Mouse (Mus musculus) MEL (cell line): ENCODE measurements around the gene Plxdc1. TPM values are rescaled to one million over a fixed set of nuclear protein-coding genes. Genes with fewer than 3 reads are reported as not detected.

ENCODE experiments used
- DNase-seq: peaks from one replicate; pipeline ENCODE4 v3.0.0; 2011; ENCODE audit warnings: low read depth, low spot score
- H3K27ac ChIP-seq: 2 replicates; pipeline ENCODE4 v1.5.1; 2012; ENCODE audit warnings: low read depth, mild to moderate bottlenecking, control low read depth, low read length, moderate library complexity; ENCODE audit not compliant: control insufficient read depth
- H3K27me3 ChIP-seq, 2 experiments: fragments of 150-350 bp in 1 of 2; sonication (generic) in 1 of 2; 2 replicates each; pipeline ENCODE4 v1.6.1; 2012; ENCODE audit warnings: low read length in 2 of 2, mild to moderate bottlenecking in 2 of 2, improper control_type of control experiment in 1 of 2, moderate library complexity in 1 of 2; ENCODE audit not compliant: insufficient read depth in 2 of 2, control insufficient read depth in 1 of 2
- H3K36me3 ChIP-seq, 2 experiments: 2 replicates each; pipeline ENCODE4 v1.6.1; 2012 to 2014; ENCODE audit warnings: low read length in 2 of 2, improper control_type of control experiment in 1 of 2, inconsistent platforms in 1 of 2, mild to moderate bottlenecking in 1 of 2; ENCODE audit not compliant: insufficient read depth in 2 of 2, control insufficient read depth in 1 of 2
- H3K4me1 ChIP-seq, 2 experiments: fragments of 150-350 bp in 1 of 2; sonication (generic) in 1 of 2; 2 replicates each; pipeline ENCODE4 v1.6.1; 2012; ENCODE audit warnings: low read length in 2 of 2, improper control_type of control experiment in 1 of 2, mild to moderate bottlenecking in 1 of 2; ENCODE audit not compliant: insufficient read depth in 2 of 2, control insufficient read depth in 1 of 2
- H3K4me3 ChIP-seq, 2 experiments: fragments of 150-350 bp in 1 of 2; sonication (generic) in 1 of 2; 2 replicates each; pipeline ENCODE4 v1.5.1; 2012; ENCODE audit warnings: low read depth in 2 of 2, low read length in 2 of 2, mild to moderate bottlenecking in 2 of 2, moderate library complexity in 2 of 2, control low read depth in 1 of 2, improper control_type of control experiment in 1 of 2; ENCODE audit not compliant: control insufficient read depth in 1 of 2, insufficient read depth in 1 of 2
- H3K79me2 ChIP-seq: 2 replicates; pipeline ENCODE4 v1.6.1; 2012; ENCODE audit warnings: mild to moderate bottlenecking, low read length, moderate library complexity; ENCODE audit not compliant: control insufficient read depth, poor library complexity, insufficient read depth
- H3K9ac ChIP-seq: 2 replicates; pipeline ENCODE4 v1.6.1; 2012; ENCODE audit warnings: low read depth, mild to moderate bottlenecking, control low read depth, low read length, moderate library complexity; ENCODE audit not compliant: control insufficient read depth, poor library complexity, severe bottlenecking
- H3K9me3 ChIP-seq: fragments of 150-350 bp; sonication (generic); replicated peaks from 2 replicates; pipeline ENCODE4 v1.6.1; 2012; ENCODE audit warnings: mild to moderate bottlenecking, low read length, improper control_type of control experiment, moderate library complexity; ENCODE audit not compliant: insufficient read depth
- CHD2 ChIP-seq: IDR thresholded peaks from 2 replicates; pipeline ENCODE4 v1.6.1; 2011; ENCODE audit warnings: low read length, improper control_type of control experiment
- ETS1 ChIP-seq: IDR thresholded peaks from 2 replicates; pipeline ENCODE4 v1.6.1; 2012; ENCODE audit warnings: low read depth, mild to moderate bottlenecking, inconsistent platforms, low read length, improper control_type of control experiment, moderate library complexity
- GABPA ChIP-seq: IDR thresholded peaks from 2 replicates; pipeline ENCODE4 v1.6.1; 2012; ENCODE audit warnings: low read depth, mild to moderate bottlenecking, inconsistent platforms, low read length, improper control_type of control experiment, moderate library complexity
- HCFC1 ChIP-seq: IDR thresholded peaks from 2 replicates; pipeline ENCODE4 v1.6.1; 2012; ENCODE audit warnings: low read depth, mild to moderate bottlenecking, inconsistent platforms, low read length, improper control_type of control experiment, moderate library complexity
- KAT2A ChIP-seq: conservative IDR thresholded peaks from 2 replicates; pipeline ENCODE4 v1.6.1; 2012; ENCODE audit warnings: low read depth, low read length, improper control_type of control experiment, inconsistent platforms
- MEF2A ChIP-seq: IDR thresholded peaks from 2 replicates; pipeline ENCODE4 v1.6.1; 2014; ENCODE audit warnings: low read depth, mild to moderate bottlenecking, inconsistent platforms, low read length, improper control_type of control experiment; ENCODE audit not compliant: poor library complexity, insufficient replicate concordance, severe bottlenecking; ENCODE audit errors: extremely low read depth
- MXI1 ChIP-seq: IDR thresholded peaks from 2 replicates; pipeline ENCODE4 v1.6.1; 2011; ENCODE audit warnings: mild to moderate bottlenecking, low read depth, low read length, improper control_type of control experiment
- NRF1 ChIP-seq: IDR thresholded peaks from 2 replicates; pipeline ENCODE4 v1.6.1; 2014; ENCODE audit warnings: low read depth, mild to moderate bottlenecking, inconsistent platforms, low read length, improper control_type of control experiment, moderate library complexity; ENCODE audit not compliant: poor library complexity, insufficient read depth, severe bottlenecking
- POLR2AphosphoS2 ChIP-seq: IDR thresholded peaks from 2 replicates; pipeline ENCODE4 v1.6.1; 2011; ENCODE audit warnings: low read length, improper control_type of control experiment
- POLR2AphosphoS5 ChIP-seq: IDR thresholded peaks from 2 replicates; pipeline ENCODE4 v1.6.1; 2012; ENCODE audit warnings: low read depth, borderline replicate concordance, mild to moderate bottlenecking, inconsistent platforms, low read length, moderate library complexity, mixed read lengths
- RAD21 ChIP-seq: IDR thresholded peaks from 2 replicates; pipeline ENCODE4 v1.6.1; 2011; ENCODE audit warnings: mild to moderate bottlenecking, low read depth, low read length, improper control_type of control experiment
- SIN3A ChIP-seq: IDR thresholded peaks from 2 replicates; pipeline ENCODE4 v1.6.1; 2012; ENCODE audit warnings: low read length, improper control_type of control experiment, inconsistent platforms
- SMC3 ChIP-seq: IDR thresholded peaks from 2 replicates; pipeline ENCODE4 v1.6.1; 2011; ENCODE audit warnings: low read depth, low read length, improper control_type of control experiment
- TBP ChIP-seq: IDR thresholded peaks from 2 replicates; pipeline ENCODE4 v1.8.0; 2011; ENCODE audit warnings: low read depth, low read length, improper control_type of control experiment
- TCF12 ChIP-seq: IDR thresholded peaks from 2 replicates; pipeline ENCODE4 v1.6.1; 2014; ENCODE audit warnings: low read depth, mild to moderate bottlenecking, inconsistent platforms, low read length, improper control_type of control experiment, moderate library complexity
- UBTF ChIP-seq: IDR thresholded peaks from 2 replicates; pipeline ENCODE4 v1.6.1; 2012; ENCODE audit warnings: low read depth, mild to moderate bottlenecking, inconsistent platforms, low read length, improper control_type of control experiment, moderate library complexity, borderline replicate concordance; ENCODE audit not compliant: insufficient read depth
- USF1 ChIP-seq: IDR thresholded peaks from 2 replicates; pipeline ENCODE4 v1.6.1; 2014; ENCODE audit warnings: low read depth, mild to moderate bottlenecking, inconsistent platforms, low read length, improper control_type of control experiment, moderate library complexity
- ZKSCAN1 ChIP-seq: IDR thresholded peaks from 2 replicates; pipeline ENCODE4 v1.6.1; 2012; ENCODE audit warnings: low read depth, mild to moderate bottlenecking, inconsistent platforms, low read length, improper control_type of control experiment, moderate library complexity
- ZNF384 ChIP-seq: IDR thresholded peaks from 2 replicates; pipeline ENCODE4 v1.6.1; 2012; ENCODE audit warnings: low read depth, mild to moderate bottlenecking, inconsistent platforms, low read length, improper control_type of control experiment
- polyA plus RNA-seq, 2 experiments: library from polyadenylated mRNA; stranded (reverse) in 1 of 2; unstranded in 1 of 2; fragments of >175 nt in 1 of 2; fragments of >200 nt in 1 of 2; gene quantifications; 2 replicates each; pipeline versions ENCODE4 v1.2.1 to v1.2.4; 2012; ENCODE audit warnings: low replicate concordance in 2 of 2, low read depth in 1 of 2; ENCODE audit not compliant: insufficient read length in 2 of 2, insufficient read depth in 1 of 2, missing spikeins in 1 of 2
- total RNA-seq: library from RNA; depleted of rRNA; stranded (reverse); fragments of 300-350 nt; gene quantifications from 2 replicates; pipeline ENCODE4 v1.2.3, GENCODE M21; 2012

Gene Plxdc1
- total and polyA plus RNA-seq, 3 experiments: 13.1 to 24.5 TPM; not detected in 1

- Histone ChIP-seq H3K4me1 (no peaks in the 10 kb centered on the region), H3K9ac (no peak overlapping the region), H3K9me3 (no peaks in the 10 kb centered on the region), H3K36me3 (no peaks in the 10 kb centered on the region), H3K27ac (no peak overlapping the region), H3K27me3 (no peaks in the 10 kb centered on the region), H3K4me3 (no peak overlapping the region), H3K79me2 (no peaks in the 10 kb centered on the region)
- TF ChIP-seq TCF12 (no peak), POLR2AphosphoS5 (no peak), POLR2AphosphoS2 (no peak), CHD2 (no peak), GABPA (no peak), SMC3 (no peak), MEF2A (no peak), ETS1 (no peak), RAD21 (no peak), NRF1 (no peak), KAT2A (no peak), ZNF384 (no peak)
- no peak for DNase-seq
Observed at GRCm38 (mm10) chr11:98005686-98006085, 19.4 kb upstream of the Plxdc1 start.

- Histone ChIP-seq H3K9ac (no peak overlapping the region), H3K79me2 (no peaks in the 10 kb centered on the region), H3K27me3 (no peaks in the 10 kb centered on the region), H3K9me3 (no peaks in the 10 kb centered on the region), H3K4me1 (peaks cover 0 to under 1% of the 10 kb centered on the region in 2 experiments; a peak in 1 of 4 replicates), H3K36me3 (no peaks in the 10 kb centered on the region), H3K4me3 (no peak overlapping the region), H3K27ac (no peak overlapping the region)
- no peak for DNase-seq
- TF ChIP-seq ZKSCAN1 (no peak), RAD21 (no peak), TBP (no peak)
Observed at GRCm38 (mm10) chr11:98005076-98005475, 18.8 kb upstream of the Plxdc1 start.

DNA sequence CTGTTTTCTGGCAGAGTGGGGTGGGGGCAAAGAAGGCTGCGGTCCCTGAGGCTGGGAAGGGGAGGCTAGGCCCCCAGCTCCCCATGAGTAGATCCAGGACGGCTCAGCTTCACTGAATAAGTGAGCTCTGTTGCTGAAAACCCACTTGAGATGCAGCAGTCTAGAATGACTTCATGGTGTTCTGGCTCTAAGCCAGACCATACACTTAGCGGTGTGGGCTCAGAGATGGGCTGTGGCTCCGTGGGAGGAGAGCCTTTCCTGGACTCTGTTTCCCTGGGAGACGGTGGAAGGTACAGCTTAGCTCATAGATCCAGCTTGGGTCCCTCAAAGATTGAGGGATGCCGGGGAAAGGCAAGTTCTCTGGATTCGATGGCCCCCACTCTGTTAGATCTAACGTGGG lies 17.9 kb upstream of the Plxdc1 start:
- no peak for DNase-seq
- Histone ChIP-seq H3K4me3 (no peak overlapping the region), H3K4me1 (peaks cover 3 to 10% of the 10 kb centered on the region in 2 experiments; a peak in 3 of 4 replicates), H3K79me2 (no peaks in the 10 kb centered on the region), H3K9me3 (no peaks in the 10 kb centered on the region), H3K36me3 (peaks cover 0 to 4% of the 10 kb centered on the region in 2 experiments; a peak in 2 of 4 replicates)
- no peak for TF ChIP-seq MXI1
- TF ChIP-seq TCF12: no peak
- TF ChIP-seq GABPA: no peak
- no peak for TF ChIP-seq SIN3A
- no peak for TF ChIP-seq POLR2AphosphoS5
- no peak for TF ChIP-seq HCFC1
- TF ChIP-seq TBP: no peak
- TF ChIP-seq USF1: no peak
- TF ChIP-seq UBTF: no peak
- TF ChIP-seq, all 39 proteins: peak for 0
- no peak overlapping the region for H3K9ac ChIP-seq
- no peaks in the 10 kb centered on the region for H3K27me3 ChIP-seq
- no peak overlapping the region for H3K27ac ChIP-seq
